Mouse (Mus musculus): ENCODE results near the gene Gsta2.
"Not testable (repeated sequence)": the region's sequence is repeated elsewhere in the genome, so short reads cannot be mapped to it uniquely, and the experiment has no call there.

Gsta2 gene

DNA sequence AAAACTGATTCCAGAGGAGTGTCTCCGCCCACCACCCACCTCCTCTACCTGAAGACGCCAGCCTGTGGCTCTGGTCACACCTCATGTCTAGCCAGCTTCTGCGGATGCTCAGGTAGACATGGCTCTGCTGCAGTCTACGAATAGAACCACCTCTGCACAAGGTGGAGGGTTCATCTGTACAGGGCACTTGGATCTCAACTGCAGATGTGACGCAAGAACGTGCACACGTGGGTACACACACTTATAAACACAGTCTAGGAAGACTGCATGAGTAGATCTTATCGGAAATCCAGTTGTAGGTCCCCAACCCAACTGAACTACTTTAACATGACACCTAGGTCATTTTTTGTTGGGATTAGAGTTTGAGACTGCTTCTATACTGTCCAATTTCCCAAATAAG, at the start of gene Gsta2:
TSS of gene Gsta2 (minus strand) at position 178 of the 400 bp plus-strand sequence.
- DNase-seq (ENCODE audit: low spot score), result no peak

- DNase-seq (ENCODE audit: low spot score), result no peak
Measured at GRCm38 (mm10) chr9:78401596-78401995, 46.0 kb upstream of the Gsta2 start.

DNA sequence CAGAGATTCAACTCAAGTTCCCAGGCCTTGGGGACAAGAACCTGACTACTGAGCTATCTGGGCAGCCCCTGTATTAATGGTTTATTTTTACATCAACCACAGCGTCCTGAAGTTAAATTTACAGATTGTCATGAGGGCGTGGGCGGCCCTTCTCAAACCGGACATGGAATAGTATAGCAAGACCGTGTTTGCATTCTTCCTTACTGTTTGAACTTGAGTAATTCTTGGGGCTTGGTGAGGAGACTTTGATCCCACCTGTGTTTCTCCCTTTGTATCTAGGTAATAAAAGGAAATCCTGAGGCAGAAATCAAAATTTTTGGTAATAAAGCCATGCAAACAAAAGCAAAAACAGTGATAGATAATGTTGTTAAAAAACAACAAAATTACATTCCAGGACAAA, 45.0 kb upstream of the Gsta2 start:
- no peak for DNase-seq (ENCODE audit: low spot score)

DNA sequence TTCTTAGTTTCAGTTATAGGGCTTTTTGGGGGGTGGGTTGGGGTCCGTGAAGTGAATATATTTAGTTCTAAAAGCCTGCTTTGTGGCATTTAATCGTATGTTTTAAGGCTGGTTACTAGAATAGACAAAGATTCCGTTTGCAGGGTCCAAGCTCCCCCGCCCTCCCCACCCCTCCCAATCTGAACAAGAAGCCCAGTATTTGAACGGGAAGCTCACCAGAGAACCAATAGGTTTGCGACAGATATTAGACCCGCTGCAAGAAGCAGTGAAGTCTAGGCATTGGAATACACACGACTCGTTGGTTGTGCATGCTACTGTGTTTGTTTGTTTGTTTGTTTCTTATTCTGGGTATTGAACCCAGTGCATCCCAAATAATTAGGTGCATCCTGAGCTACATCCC, 40.9 kb upstream of the Gsta2 start:
- DNase-seq (ENCODE audit: low spot score), result no peak

DNA sequence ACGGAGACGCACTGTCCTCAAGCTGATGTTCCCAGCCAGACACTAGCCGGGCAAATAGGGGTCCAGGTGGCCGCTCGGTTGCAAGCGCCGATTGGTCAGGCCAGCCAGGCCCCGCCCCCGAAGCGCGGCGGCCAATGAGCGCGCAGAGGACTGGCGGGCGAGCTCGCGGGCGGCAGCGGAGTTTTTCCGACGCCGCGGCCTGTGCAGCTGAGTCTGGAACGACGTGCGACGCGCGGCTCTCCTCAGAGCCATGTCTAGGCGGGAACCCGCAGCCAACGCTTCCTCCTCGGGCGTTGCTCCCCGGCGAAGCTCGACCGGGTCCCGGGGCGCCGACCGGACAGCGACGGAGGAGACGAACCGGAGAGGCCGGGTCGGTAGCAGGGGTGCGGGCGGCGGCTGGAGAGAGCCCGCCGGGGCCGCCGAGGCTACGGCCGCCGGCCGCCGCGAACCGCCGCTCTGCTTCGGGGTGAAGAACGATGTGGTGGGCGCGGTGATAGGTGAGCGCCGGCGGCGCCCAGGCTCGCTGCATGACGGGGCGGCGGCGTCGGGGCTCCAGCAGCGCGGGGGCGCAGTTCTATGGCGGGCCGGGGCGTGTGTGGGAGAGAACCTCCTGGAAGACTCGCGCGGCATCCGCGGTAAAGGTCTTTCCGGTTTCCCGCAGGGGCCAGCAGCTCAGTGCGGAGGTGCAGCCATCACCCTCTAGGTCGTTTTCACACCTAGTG, 40.2 kb upstream of the Gsta2 start, which contains the start of gene Ddx43:
TSS of gene Ddx43 (plus strand) at position 148 of the 722 bp plus-strand sequence.
- peak; percentile 83 for DNase-seq (ENCODE audit: low spot score)

GRCm38 (mm10) chr9:78395244-78395629, 39.6 kb upstream of the Gsta2 start:
- no peak for DNase-seq (ENCODE audit: low spot score)

DNA sequence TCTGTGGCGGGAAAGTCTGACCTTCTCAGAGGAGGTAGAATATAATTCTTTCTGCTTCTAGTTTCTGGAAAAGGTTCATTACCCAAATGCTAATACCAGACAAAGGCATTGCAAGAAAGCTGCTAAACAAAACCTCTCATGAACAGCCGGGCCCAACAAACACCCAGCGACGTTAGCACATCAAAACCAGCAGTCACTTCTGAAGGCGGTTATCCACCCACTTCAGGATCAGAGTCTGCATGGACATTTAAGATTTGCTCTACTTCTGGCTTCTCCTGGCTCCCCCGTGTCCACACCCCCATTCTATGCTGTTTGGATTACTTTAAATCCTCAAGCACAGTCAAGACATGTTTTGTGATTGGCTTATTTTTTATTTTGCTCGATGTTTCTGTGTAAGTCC, 39.0 kb upstream of the Gsta2 start:
- no peak for DNase-seq (ENCODE audit: low spot score)

DNA sequence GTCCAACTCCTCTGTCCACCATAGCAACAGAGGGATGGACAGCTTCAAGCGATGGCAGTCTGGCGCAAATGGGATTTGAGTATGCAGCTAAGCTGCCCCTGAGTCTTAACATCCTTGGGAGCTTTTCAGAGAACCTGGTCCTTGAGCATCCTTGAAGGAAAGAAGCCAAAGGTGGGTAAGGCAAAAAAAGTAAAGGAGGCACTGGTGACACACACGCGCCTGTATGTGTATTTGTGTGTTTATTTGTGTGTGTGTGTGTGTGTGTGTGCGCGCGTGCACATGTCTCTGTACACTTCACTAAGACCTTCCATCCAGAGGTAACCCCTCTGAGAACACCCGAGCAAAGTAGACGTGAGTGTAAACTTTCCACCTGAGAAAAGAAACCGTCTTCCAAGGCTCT, 38.2 kb upstream of the Gsta2 start:
- DNase-seq (ENCODE audit: low spot score), result no peak

- DNase-seq (ENCODE audit: low spot score), result no peak
Measured at GRCm38 (mm10) chr9:78389981-78390380, 34.4 kb upstream of the Gsta2 start.

DNA sequence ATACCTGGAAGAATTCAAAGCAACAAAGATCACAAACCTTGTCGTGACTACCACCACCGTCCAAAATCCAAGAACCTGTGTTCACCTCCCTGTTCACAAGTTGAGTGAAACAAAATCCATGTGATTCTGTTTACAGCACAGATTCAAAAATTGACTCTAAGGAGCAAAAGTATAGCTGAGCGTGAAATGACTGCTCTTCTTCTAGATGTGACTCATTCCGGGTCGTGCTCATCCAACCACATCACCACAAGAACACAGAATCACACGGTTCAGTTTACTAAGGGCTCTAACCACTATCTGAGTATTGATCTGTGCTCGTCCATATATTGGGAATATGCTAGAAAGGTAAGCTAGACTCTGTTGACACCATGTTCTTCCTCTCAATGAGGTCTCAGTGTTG, 31.4 kb upstream of the Gsta2 start:
- no peak for DNase-seq (ENCODE audit: low spot score)

GRCm38 (mm10) chr9:78385893-78386292, 30.3 kb upstream of the Gsta2 start:
- peak; percentile 43 for DNase-seq (ENCODE audit: low spot score)

DNA sequence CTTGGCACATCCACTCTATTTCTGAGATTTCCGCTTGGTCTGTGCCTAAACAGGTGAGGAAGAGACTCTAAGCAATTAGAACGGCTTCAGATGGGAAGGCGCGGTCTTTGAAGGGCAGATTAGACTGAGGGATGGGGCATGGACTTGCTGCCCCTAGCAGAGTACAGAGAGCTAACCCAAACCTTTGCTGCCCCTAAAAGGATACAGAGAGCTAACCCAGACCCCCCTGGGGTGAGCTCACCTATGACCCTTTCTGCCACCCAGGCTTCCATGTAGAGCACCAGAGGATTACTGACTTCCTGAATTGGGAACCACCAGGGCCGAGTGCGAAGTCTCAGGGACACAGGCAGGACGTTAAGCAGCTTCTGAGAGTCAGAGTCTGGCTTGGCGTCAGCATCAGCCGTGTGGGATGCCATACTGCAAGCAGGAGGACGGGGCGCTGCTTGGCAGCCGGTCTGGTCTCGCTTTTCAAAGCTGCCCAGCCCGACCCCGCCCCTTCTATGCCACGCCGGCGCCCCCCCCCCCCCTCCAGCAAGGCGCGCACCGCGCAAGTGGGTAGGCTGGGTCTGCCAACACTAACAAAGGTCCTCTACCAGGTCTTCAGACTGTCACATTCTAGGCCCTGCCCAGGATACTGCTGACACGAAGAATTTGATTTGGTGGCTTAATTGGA, 22.7 kb upstream of the Gsta2 start, which contains the start of gene Ooep:
TSS of gene Ooep (minus strand) at position 613 of the 673 bp plus-strand sequence.
- DNase-seq (ENCODE audit: low spot score), result peak; percentile 70

DNA sequence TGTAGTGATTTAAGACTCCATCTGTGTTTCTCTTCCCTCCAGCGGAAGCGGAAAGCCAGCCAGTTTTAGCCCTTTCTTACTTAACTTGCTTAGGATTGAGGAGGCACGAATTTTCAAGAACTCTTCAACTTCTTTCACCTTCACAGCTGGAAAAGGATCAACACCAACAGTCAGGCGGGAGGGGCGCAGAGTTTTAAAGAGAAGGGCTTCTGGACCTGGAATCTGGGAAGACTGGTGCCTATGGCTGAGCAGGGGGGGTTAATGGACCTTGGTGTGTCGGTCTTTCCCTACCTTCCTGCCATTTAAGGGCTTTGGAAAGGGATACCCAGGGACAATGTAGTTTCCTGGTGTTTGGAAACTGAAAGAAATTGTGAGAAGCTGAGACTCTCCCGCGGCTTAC, 22.0 kb upstream of the Gsta2 start:
- no peak for DNase-seq (ENCODE audit: low spot score)

DNA sequence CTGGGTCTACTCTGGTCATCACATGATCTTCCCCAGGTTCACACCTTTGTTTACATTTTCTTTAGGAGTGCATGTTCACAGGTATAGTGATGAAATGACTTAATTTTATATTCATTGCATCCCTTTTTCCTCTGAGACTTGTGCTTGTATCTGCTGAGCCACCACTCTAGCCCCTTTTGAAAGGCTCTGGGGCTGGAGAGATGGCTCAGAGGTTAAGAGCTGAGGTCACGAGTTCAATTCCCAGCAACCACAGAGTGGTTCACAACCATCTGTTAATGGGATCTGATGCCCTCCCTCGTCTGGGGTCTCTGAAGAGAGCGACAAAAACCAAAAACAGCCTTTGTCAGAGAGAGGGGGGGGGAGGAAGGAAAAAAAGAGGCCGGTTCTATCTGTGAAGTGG, 19.9 kb upstream of the Gsta2 start:
- no peak for DNase-seq (ENCODE audit: low spot score)

- no peak for DNase-seq (ENCODE audit: low spot score)
Measured at GRCm38 (mm10) chr9:78374885-78375389, 19.3 kb upstream of the Gsta2 start.

GRCm38 (mm10) chr9:78374397-78374796, 18.8 kb upstream of the Gsta2 start:
- DNase-seq (ENCODE audit: low spot score), result no peak

GRCm38 (mm10) chr9:78372827-78373504, 17.4 kb upstream of the Gsta2 start:
- no peak for DNase-seq (ENCODE audit: low spot score)

DNA sequence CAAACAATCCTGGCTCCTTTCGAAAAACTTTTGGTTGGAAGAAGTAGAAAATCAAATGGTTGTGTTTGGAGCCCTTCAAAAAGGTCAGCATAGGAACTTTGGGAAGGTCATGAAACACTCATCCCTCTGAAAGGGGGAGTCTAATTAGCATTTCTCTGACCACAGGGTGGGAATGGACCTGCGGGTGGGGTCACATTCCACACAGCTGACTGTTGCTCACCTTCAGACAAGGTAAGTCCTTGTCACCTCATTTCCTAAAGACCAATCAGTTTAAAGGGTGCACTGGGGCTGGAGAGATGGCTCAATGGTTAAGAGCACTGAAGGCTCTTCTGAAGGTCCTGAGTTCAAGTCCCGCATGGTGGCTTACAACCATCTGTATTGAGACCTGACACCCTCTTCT, 15.9 kb upstream of the Gsta2 start:
- DNase-seq (ENCODE audit: low spot score), result no peak

- no peak for DNase-seq (ENCODE audit: low spot score)
Measured at GRCm38 (mm10) chr9:78369786-78370185, 14.2 kb upstream of the Gsta2 start.

DNA sequence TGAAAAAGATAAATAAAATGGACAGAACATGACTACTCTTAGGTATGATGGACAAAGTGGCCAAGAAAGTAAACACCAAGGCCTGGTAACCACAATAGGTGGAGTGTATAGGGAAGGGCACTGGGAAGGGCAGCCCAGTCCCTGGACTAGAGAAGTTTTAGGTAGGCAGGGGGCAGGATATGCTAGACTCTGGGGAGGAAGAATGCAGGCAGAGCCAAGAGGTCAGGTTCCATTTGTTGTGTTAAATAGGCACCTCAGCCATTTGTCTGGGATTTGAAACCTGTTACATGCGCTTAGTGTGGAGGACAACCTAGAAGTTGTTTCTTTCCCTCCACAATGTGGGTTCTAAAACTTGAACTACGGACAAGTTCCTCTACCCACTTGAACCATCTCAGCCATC, 13.8 kb upstream of the Gsta2 start:
- no peak for DNase-seq (ENCODE audit: low spot score)

GRCm38 (mm10) chr9:78368671-78369293, 13.2 kb upstream of the Gsta2 start:
- DNase-seq (ENCODE audit: low spot score), result no peak

GRCm38 (mm10) chr9:78367959-78368358, 12.4 kb upstream of the Gsta2 start, which contains the start of gene Dppa5a:
Gene Dppa5a (minus strand): TSS chr9:78368177.
- DNase-seq (ENCODE audit: low spot score), result not testable (repeated sequence)
